Mouse (Mus musculus): ENCODE data around the gene Olfr1357. TPM values are rescaled to one million over a fixed set of nuclear protein-coding genes. Genes with fewer than 3 reads are reported as not detected.

The Olfr1357 gene
- total and polyA plus RNA-seq, 3 experiments = not detected

DNA sequence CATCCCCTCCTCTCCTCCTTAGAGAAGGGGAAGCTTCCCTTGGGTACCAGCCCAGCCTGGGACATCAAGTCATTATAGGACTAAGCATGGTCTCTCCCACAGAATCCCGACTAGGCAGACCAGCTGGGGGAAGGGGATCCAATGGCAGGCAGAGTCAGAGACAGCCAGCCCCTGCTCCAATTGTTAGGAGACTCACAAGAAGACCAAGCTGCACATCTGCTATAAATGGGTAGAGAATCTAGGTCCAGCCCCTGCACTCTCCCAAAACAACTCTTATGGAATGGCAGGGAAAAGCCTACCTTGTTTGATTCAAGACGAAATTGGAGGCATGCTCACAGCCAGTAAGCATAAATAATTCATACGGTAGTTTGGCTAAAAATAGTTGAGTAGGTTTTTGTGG is 44.6 kb downstream of the Olfr1357 start:
- Histone ChIP-seq H3K4me1 (ENCODE audit: control insufficient read depth, insufficient read depth, low read length) (peaks cover 3% of the 10 kb centered on the region), H3K79me2 (replicated peaks; ENCODE audit: control insufficient read depth, insufficient read depth, low read length) (no peaks in the 10 kb centered on the region), H3K27me3 (ENCODE audit: control insufficient read depth, insufficient read depth, low read length) (no peaks in the 10 kb centered on the region), H3K36me3 (ENCODE audit: control insufficient read depth, insufficient read depth, low read length) (no peaks in the 10 kb centered on the region), H3K27ac (no peak overlapping the region), H3K9ac (ENCODE audit: low read depth, low read length) (no peak overlapping the region), H3K4me3 (no peak overlapping the region)
- 63% methylated on average over 3 of the region's 3 CpGs for WGBS
- no peak for DNase-seq
- intact Hi-C loops (cut with DNase I) = loop anchor here (10.0 kb wide), 1 partner anchor 148 kb away; the partner anchor contains the start of gene Cstb
- TF ChIP-seq POLR2A (IDR thresholded peaks at IDR 0.05; ENCODE audit: insufficient read depth, low read depth, low read length) (no peak), CTCF (IDR thresholded peaks at IDR 0.05) (no peak), EP300 (IDR thresholded peaks at IDR 0.05; ENCODE audit: insufficient read depth, low read depth, low read length) (no peak)

GRCm38 (mm10) chr10:78570897-78571296 is 47.0 kb downstream of the Olfr1357 start:
- DNase-seq = no peak
- peaks cover 3% of the 10 kb centered on the region for H3K4me1 ChIP-seq (ENCODE audit: control insufficient read depth, insufficient read depth, low read length)
- TF ChIP-seq EP300 (IDR thresholded peaks at IDR 0.05; ENCODE audit: insufficient read depth, low read depth, low read length) (no peak), POLR2A (IDR thresholded peaks at IDR 0.05; ENCODE audit: insufficient read depth, low read depth, low read length) (no peak), CTCF (IDR thresholded peaks at IDR 0.05) (no peak)
- H3K36me3 ChIP-seq (ENCODE audit: control insufficient read depth, insufficient read depth, low read length) = no peaks in the 10 kb centered on the region
- intact Hi-C loops (cut with DNase I) = loop anchor here (10.0 kb wide), 1 partner anchor 146 kb away; the partner anchor contains the start of gene Cstb
- no peaks in the 10 kb centered on the region for H3K79me2 ChIP-seq (replicated peaks; ENCODE audit: control insufficient read depth, insufficient read depth, low read length)
- H3K27ac ChIP-seq = no peak overlapping the region
- no peak overlapping the region for H3K9ac ChIP-seq (ENCODE audit: low read depth, low read length)
- H3K4me3 ChIP-seq = no peak overlapping the region
- WGBS = 38% methylated on average over 2 of the region's 2 CpGs
- no peaks in the 10 kb centered on the region for H3K27me3 ChIP-seq (ENCODE audit: control insufficient read depth, insufficient read depth, low read length)

- no peak for DNase-seq
- H3K9ac ChIP-seq (ENCODE audit: low read depth, low read length) = no peak overlapping the region
- no peaks in the 10 kb centered on the region for H3K27me3 ChIP-seq (ENCODE audit: control insufficient read depth, insufficient read depth, low read length)
- H3K36me3 ChIP-seq (ENCODE audit: control insufficient read depth, insufficient read depth, low read length) = no peaks in the 10 kb centered on the region
- intact Hi-C loops (cut with DNase I) = loop anchor here (10.0 kb wide), 1 partner anchor 146 kb away; the partner anchor contains the start of gene Cstb
- no peak overlapping the region for H3K27ac ChIP-seq
- H3K79me2 ChIP-seq (replicated peaks; ENCODE audit: control insufficient read depth, insufficient read depth, low read length) = no peaks in the 10 kb centered on the region
- H3K4me3 ChIP-seq = no peak overlapping the region
- WGBS = 56% methylated on average over 6 of the region's 6 CpGs
- H3K4me1 ChIP-seq (ENCODE audit: control insufficient read depth, insufficient read depth, low read length) = peaks cover 1% of the 10 kb centered on the region; the same call in 1 of the 2 replicates
- no peak for TF ChIP-seq EP300 (IDR thresholded peaks at IDR 0.05; ENCODE audit: insufficient read depth, low read depth, low read length)
- no peak for TF ChIP-seq POLR2A (IDR thresholded peaks at IDR 0.05; ENCODE audit: insufficient read depth, low read depth, low read length)
- no peak for TF ChIP-seq CTCF (IDR thresholded peaks at IDR 0.05)
Measured at GRCm38 (mm10) chr10:78570416-78570815, 47.5 kb downstream of the Olfr1357 start.

DNA sequence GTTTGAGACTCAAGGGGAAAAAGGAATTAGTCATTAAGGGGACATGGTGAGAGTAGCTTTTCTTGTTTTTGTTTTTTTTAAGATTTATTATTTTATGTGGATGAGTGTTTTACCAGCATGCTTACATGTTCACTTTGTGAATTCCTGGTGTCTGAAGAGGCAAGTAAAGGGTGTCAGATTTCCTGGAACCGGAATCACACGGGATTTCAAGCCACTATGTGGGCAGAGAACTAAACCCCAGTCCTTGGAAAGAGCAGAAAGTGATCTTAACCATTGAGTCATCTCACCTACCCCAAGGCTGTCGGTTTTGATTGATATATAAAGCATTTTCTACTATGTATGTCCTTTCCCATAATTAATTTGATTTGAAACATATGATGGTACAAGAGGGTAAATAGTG is 48.2 kb downstream of the Olfr1357 start:
- Histone ChIP-seq H3K79me2 (replicated peaks; ENCODE audit: control insufficient read depth, insufficient read depth, low read length) (no peaks in the 10 kb centered on the region), H3K36me3 (ENCODE audit: control insufficient read depth, insufficient read depth, low read length) (no peaks in the 10 kb centered on the region), H3K4me3 (no peak overlapping the region), H3K4me1 (ENCODE audit: control insufficient read depth, insufficient read depth, low read length) (no peaks in the 10 kb centered on the region), H3K27ac (no peak overlapping the region), H3K27me3 (ENCODE audit: control insufficient read depth, insufficient read depth, low read length) (no peaks in the 10 kb centered on the region), H3K9ac (ENCODE audit: low read depth, low read length) (no peak overlapping the region)
- TF ChIP-seq POLR2A (IDR thresholded peaks at IDR 0.05; ENCODE audit: insufficient read depth, low read depth, low read length) = no peak
- TF ChIP-seq EP300 (IDR thresholded peaks at IDR 0.05; ENCODE audit: insufficient read depth, low read depth, low read length) = no peak
- no peak for DNase-seq
- intact Hi-C loops (cut with DNase I) = loop anchor here (10.0 kb wide), 1 partner anchor 145 kb away; the partner anchor contains the start of gene Cstb
- 50% methylated on average over 3 of the region's 3 CpGs for WGBS

DNA sequence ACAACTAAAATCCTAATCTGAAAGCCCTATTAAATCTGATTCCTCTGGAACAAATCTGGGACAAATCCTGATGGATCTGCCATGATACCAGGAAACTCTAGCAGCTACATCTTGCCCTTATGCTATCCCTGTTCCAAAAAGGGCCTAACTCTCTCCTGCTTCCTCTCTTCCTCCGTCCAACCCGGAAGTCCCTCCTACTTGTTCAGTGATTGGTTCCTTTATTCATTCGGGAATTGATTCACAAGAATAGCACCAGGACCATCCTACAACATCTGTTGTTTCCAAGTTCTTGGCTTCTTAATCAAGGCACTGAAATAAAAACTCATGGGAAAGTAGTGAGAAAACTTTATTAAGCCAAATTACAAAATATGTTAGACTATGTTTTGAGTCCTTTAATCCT is 48.7 kb downstream of the Olfr1357 start:
- Histone ChIP-seq H3K9ac (ENCODE audit: low read depth, low read length) (no peak overlapping the region), H3K79me2 (replicated peaks; ENCODE audit: control insufficient read depth, insufficient read depth, low read length) (no peaks in the 10 kb centered on the region), H3K4me3 (no peak overlapping the region), H3K4me1 (ENCODE audit: control insufficient read depth, insufficient read depth, low read length) (no peaks in the 10 kb centered on the region), H3K36me3 (ENCODE audit: control insufficient read depth, insufficient read depth, low read length) (no peaks in the 10 kb centered on the region), H3K27me3 (ENCODE audit: control insufficient read depth, insufficient read depth, low read length) (no peaks in the 10 kb centered on the region), H3K27ac (no peak overlapping the region)
- no peak for DNase-seq
- TF ChIP-seq POLR2A (IDR thresholded peaks at IDR 0.05; ENCODE audit: insufficient read depth, low read depth, low read length) (no peak), CTCF (IDR thresholded peaks at IDR 0.05) (no peak), EP300 (IDR thresholded peaks at IDR 0.05; ENCODE audit: insufficient read depth, low read depth, low read length) (no peak)
- 63% methylated on average over 3 of the region's 3 CpGs for whole genome bisulfite sequencing
- intact Hi-C loops (cut with DNase I) = no loop called here

DNA sequence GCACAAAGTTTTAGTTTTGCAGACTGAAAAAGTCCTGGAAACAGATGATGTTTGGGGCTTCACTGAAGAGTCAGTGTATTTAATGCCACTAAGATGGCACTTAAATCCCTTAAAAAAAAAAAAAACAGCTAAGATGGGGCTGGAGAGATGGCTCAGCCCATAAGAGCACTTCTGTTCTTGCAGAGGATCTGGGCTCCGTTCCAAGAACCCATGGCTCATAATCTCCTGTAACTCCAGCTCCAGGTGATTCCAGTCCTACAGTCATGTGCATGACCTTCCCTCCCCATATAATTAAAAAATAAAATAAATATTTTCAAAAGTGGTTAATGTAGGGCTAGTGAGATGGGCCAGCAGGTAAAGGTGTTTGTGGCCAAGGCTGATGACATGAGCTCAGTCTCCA is 52.8 kb downstream of the Olfr1357 start:
- intact Hi-C loops (cut with DNase I) = no loop called here
- H3K27me3 ChIP-seq (ENCODE audit: control insufficient read depth, insufficient read depth, low read length) = no peaks in the 10 kb centered on the region
- no peak overlapping the region for H3K27ac ChIP-seq
- H3K79me2 ChIP-seq (replicated peaks; ENCODE audit: control insufficient read depth, insufficient read depth, low read length) = no peaks in the 10 kb centered on the region
- DNase-seq = no peak
- H3K4me1 ChIP-seq (ENCODE audit: control insufficient read depth, insufficient read depth, low read length) = no peaks in the 10 kb centered on the region
- H3K9ac ChIP-seq (ENCODE audit: low read depth, low read length) = no peak overlapping the region
- H3K36me3 ChIP-seq (ENCODE audit: control insufficient read depth, insufficient read depth, low read length) = no peaks in the 10 kb centered on the region
- no peak for TF ChIP-seq EP300 (IDR thresholded peaks at IDR 0.05; ENCODE audit: insufficient read depth, low read depth, low read length)
- no peak for TF ChIP-seq POLR2A (IDR thresholded peaks at IDR 0.05; ENCODE audit: insufficient read depth, low read depth, low read length)
- WGBS = 56% methylated on average over 1 of the region's 1 CpGs
- H3K4me3 ChIP-seq = no peak overlapping the region

Other genes starting within 250 kb of the Olfr1357 start
- gene Rrp1, start 205.0 kb downstream of the Olfr1357 start, total RNA-seq (2021) = 10 to 100 TPM; 88.8 to 94.4 TPM
- 51.3 and 91.5 TPM in 2 replicates for gene Rrp1, start 205.0 kb downstream of the Olfr1357 start, polyA plus RNA-seq (2012; rRNA removed)
- 10 to 100 TPM; 23.0 to 25.1 TPM for gene Cstb, start 192.4 kb downstream of the Olfr1357 start, total RNA-seq (2021)
- 21.4 and 25.2 TPM in 2 replicates for gene Cstb, start 192.4 kb downstream of the Olfr1357 start, polyA plus RNA-seq (2012; rRNA removed)
- gene Pdxk, start 153.1 kb downstream of the Olfr1357 start, total RNA-seq (2021) = 10 to 100 TPM; 12.1 to 12.4 TPM
- gene Pdxk, start 153.1 kb downstream of the Olfr1357 start, polyA plus RNA-seq (2012; rRNA removed) = 10.1 and 14.2 TPM in 2 replicates
- gene Olfr1358, start 100.6 kb downstream of the Olfr1357 start, total RNA-seq (2021) = not detected
- not detected in 2 replicates for gene Olfr1358, start 100.6 kb downstream of the Olfr1357 start, polyA plus RNA-seq (2012; rRNA removed)
- gene Ilvbl, start 43.7 kb downstream of the Olfr1357 start, total RNA-seq (2021) = 10 to 100 TPM; 35.4 to 48.4 TPM
- gene Ilvbl, start 43.7 kb downstream of the Olfr1357 start, polyA plus RNA-seq (2012; rRNA removed) = 39.9 and 49.3 TPM in 2 replicates
- 10 to 100 TPM; 12.3 TPM for gene Syde1, start 26.1 kb downstream of the Olfr1357 start, total RNA-seq (2021)
- gene Syde1, start 26.1 kb downstream of the Olfr1357 start, polyA plus RNA-seq (2012; rRNA removed) = 17.4 and 20.9 TPM in 2 replicates
- gene Casp14, start 100.2 kb upstream of the Olfr1357 start, total RNA-seq (2021) = not detected
- not detected in 2 replicates for gene Casp14, start 100.2 kb upstream of the Olfr1357 start, polyA plus RNA-seq (2012; rRNA removed)
- gene Ccdc105, start 135.0 kb upstream of the Olfr1357 start, total RNA-seq (2021) = not detected
- not detected in 2 replicates for gene Ccdc105, start 135.0 kb upstream of the Olfr1357 start, polyA plus RNA-seq (2012; rRNA removed)
- not detected for gene Slc1a6, start 162.4 kb upstream of the Olfr1357 start, total RNA-seq (2021)
- 0.04 and 0.15 TPM in 2 replicates for gene Slc1a6, start 162.4 kb upstream of the Olfr1357 start, polyA plus RNA-seq (2012; rRNA removed)
- gene Olfr1356, start 234.1 kb upstream of the Olfr1357 start, total RNA-seq (2021) = not detected
- gene Olfr1356, start 234.1 kb upstream of the Olfr1357 start, polyA plus RNA-seq (2012; rRNA removed) = not detected in 2 replicates

All from heart, adult 2 months (tissue).